Mouse (Mus musculus) spleen, adult 2 months (tissue): Measurements from ENCODE around the gene Thrap3.

Experiments used
- CTCF ChIP-seq: fragments of 200-500 bp; IDR thresholded peaks from 2 replicates; pipeline ENCODE4 v1.5.1; 2011; ENCODE audit warnings: mild to moderate bottlenecking, inconsistent platforms; ENCODE audit not compliant: insufficient read depth, insufficient read length, insufficient replicate concordance; ENCODE audit errors: extremely low read depth
- POLR2A ChIP-seq: fragments of 200-500 bp; IDR thresholded peaks from 2 replicates; pipeline ENCODE4 v1.6.1; 2011; ENCODE audit warnings: low read depth, low read length, inconsistent platforms

DNA sequence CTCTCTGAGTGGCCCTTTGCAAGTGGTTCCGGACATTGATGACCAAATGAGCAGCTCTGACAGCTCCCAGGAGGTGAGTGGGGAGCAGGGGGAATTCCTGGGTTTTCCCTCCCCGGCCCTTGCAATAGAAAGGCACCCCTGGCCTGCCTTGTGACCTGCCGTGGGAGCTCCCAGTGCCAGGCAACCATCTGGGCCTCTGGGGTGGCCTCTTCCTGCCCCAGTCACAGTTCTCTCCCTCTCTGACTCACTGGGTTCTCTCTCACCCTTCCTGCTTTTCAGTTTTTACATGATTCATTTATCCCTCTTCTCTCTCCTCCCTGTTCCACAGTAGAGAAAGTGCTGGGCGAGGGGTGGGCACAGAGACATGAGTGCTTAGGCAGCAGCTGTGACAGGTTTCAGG, 64.8 kb downstream of the Thrap3 start:
- TF ChIP-seq POLR2A (no peak), CTCF (no peak)
